Mouse (Mus musculus) myocyte (in vitro differentiated cells): ENCODE measurements around the gene Ttc21a. TPM values are rescaled to one million over a fixed set of nuclear protein-coding genes. Genes with fewer than 3 reads are reported as not detected.
A peak's percentile ranks its signal among the peaks of the same experiment; 100 is the strongest.

Source experiments
- H3K27me3 ChIP-seq: one replicate; pipeline ENCODE4 v1.6.1; 2011; ENCODE audit not compliant: control insufficient read depth, insufficient read depth, insufficient read length
- H3K36me3 ChIP-seq: one replicate; pipeline ENCODE4 v1.6.1; 2011; ENCODE audit not compliant: control insufficient read depth, insufficient read depth
- H3K4me2 ChIP-seq: one replicate; pipeline ENCODE4 v1.6.1; 2011; ENCODE audit warnings: low read depth, control low read depth
- H3K4me3 ChIP-seq: one replicate; pipeline ENCODE4 v1.5.1; 2011; ENCODE audit warnings: mild to moderate bottlenecking, control low read depth, moderate library complexity
- H3K79me2 ChIP-seq: one replicate; pipeline ENCODE4 v1.6.1; 2011; ENCODE audit not compliant: control insufficient read depth, insufficient read depth
- H3ac ChIP-seq: one replicate; pipeline ENCODE4 v1.6.1; 2011; ENCODE audit not compliant: control insufficient read depth, insufficient read length
- CEBPB ChIP-seq: IDR thresholded peaks from 2 replicates; pipeline ENCODE4 v1.6.1; 2011; ENCODE audit warnings: mild to moderate bottlenecking, moderate library complexity; ENCODE audit not compliant: poor library complexity, insufficient read depth, severe bottlenecking
- E2F4 ChIP-seq: IDR thresholded peaks from one replicate; pipeline ENCODE4 v1.6.1; 2011; ENCODE audit warnings: mild to moderate bottlenecking, control low read depth, moderate library complexity; ENCODE audit not compliant: insufficient read depth
- MAX ChIP-seq: IDR thresholded peaks from one replicate; pipeline ENCODE4 v1.6.1; 2011; ENCODE audit warnings: low read depth, mild to moderate bottlenecking, control low read depth
- MYOD1 ChIP-seq, 3 experiments: IDR thresholded peaks; one replicate each; pipeline ENCODE4 v1.6.1; 2011; ENCODE audit warnings: control low read depth in 2 of 3, low read depth in 2 of 3, mild to moderate bottlenecking in 2 of 3, moderate library complexity in 1 of 3; ENCODE audit not compliant: insufficient read length in 2 of 3, control insufficient read depth in 1 of 3
- MYOG ChIP-seq, 3 experiments: IDR thresholded peaks; one replicate each; pipeline ENCODE4 v1.6.1; 2011; ENCODE audit warnings: control low read depth in 2 of 3, low read depth in 2 of 3, mild to moderate bottlenecking in 2 of 3; ENCODE audit not compliant: insufficient read length in 2 of 3, control insufficient read depth in 1 of 3, insufficient read depth in 1 of 3
- POLR2A ChIP-seq: IDR thresholded peaks from one replicate; pipeline ENCODE4 v1.6.1; 2011; ENCODE audit warnings: low read depth, mild to moderate bottlenecking, control low read depth, moderate library complexity; ENCODE audit not compliant: insufficient read length
- POLR2AphosphoS2 ChIP-seq: IDR thresholded peaks from one replicate; pipeline ENCODE4 v1.6.1; 2011; ENCODE audit warnings: low read depth, control low read depth; ENCODE audit not compliant: insufficient read length
- REST ChIP-seq: IDR thresholded peaks from one replicate; pipeline ENCODE4 v1.6.1; 2011; ENCODE audit warnings: mild to moderate bottlenecking, control low read depth, moderate library complexity; ENCODE audit not compliant: insufficient read depth, insufficient read length
- SRF ChIP-seq: IDR thresholded peaks from one replicate; pipeline ENCODE4 v1.6.1; 2011; ENCODE audit warnings: low read depth; ENCODE audit not compliant: control insufficient read depth, insufficient read length
- TCF12 ChIP-seq: IDR thresholded peaks from one replicate; pipeline ENCODE4 v1.6.1; 2011; ENCODE audit warnings: mild to moderate bottlenecking, control low read depth; ENCODE audit not compliant: poor library complexity, insufficient read depth, severe bottlenecking
- TCF3 ChIP-seq: IDR thresholded peaks from one replicate; pipeline ENCODE4 v1.6.1; 2011; ENCODE audit warnings: low read depth, control low read depth; ENCODE audit not compliant: insufficient read length
- USF1 ChIP-seq: IDR thresholded peaks from one replicate; pipeline ENCODE4 v1.6.1; 2011; ENCODE audit warnings: low read depth, mild to moderate bottlenecking, control low read depth, moderate library complexity
- polyA plus RNA-seq: library from polyadenylated mRNA; unstranded; fragments of >200 nt; fragmentation: generic; extraction: Trizol; gene quantifications from one replicate; pipeline ENCODE4 v1.2.1, GENCODE M21; 2012; ENCODE audit warnings: missing spikeins

Gene Ttc21a
- polyA plus RNA-seq, 1 experiment, result 0.05 TPM

- H3K36me3 ChIP-seq, result peaks cover under 1% of the 10 kb centered on the region
- TF ChIP-seq E2F4 (no peak), POLR2AphosphoS2 (no peak), POLR2A (no peak), TCF3 (no peak), REST (no peak), MYOD1 (IDR thresholded peaks at IDR 0.05; ENCODE audit: control insufficient read depth in 1 of 3, insufficient read length in 2 of 3, low read depth in 2 of 3) (no peak), USF1 (no peak), TCF12 (no peak)
- peak overlapping the region; percentile 3 for H3ac ChIP-seq
- H3K27me3 ChIP-seq, result no peaks in the 10 kb centered on the region
- peak overlapping the region; percentile 100 for H3K4me2 ChIP-seq
- peaks cover 39% of the 10 kb centered on the region for H3K79me2 ChIP-seq
- H3K4me3 ChIP-seq, result peak overlapping the region; percentile 54
These were observed 43.4 kb downstream of the Ttc21a start for GRCm38 (mm10) chr9:119980770-119981182.

DNA sequence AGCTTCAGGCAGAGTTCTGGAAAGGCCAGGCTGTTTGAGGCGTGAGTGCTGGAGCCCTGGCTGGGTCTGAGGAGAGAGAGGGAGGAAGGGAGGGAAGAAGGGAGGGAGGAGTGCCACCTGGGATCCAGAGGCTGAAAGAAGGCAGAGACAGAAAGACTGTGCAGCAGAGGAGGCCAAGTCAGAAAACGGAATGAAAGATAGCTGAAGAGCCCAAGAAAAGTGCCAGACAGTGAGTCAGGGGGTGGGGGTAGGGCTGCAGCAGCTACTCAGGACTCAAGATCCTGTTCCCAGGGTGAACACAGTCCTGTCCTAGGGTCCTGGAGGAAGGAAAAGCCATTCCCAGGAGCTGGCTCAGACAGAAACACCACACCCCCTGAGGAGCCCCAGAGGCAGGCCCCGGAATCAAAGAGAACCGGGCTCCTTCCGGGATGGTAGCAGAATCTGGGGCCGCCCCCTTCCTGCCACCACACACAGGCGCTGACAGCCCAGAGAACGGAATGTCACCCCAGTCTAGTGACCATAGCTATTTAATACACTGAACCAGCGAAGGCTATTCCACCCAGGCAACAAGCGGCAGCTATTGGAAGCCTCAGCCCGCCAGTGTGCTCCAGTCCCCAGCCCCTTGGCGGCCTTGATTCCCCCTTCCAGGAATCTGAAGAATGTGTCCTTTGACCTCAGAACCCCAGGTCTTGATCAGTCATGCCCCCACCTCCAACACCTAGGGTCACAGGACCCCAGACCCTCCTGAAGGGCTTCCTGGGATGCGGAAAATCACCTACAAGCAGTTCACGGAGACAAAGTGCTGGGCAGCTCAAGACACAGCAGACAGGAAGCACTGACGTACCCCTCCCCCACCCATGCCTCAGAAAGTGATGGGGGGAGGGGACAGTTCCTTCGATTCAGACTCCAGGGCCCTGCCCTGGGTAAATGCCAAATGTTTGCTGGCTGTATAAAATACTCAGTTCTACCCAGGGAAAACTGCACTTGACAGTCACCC, 44.1 kb downstream of the Ttc21a start:
- H3K27me3 ChIP-seq, result no peaks in the 10 kb centered on the region
- H3K36me3 ChIP-seq, result no peaks in the 10 kb centered on the region
- H3ac ChIP-seq, result peak overlapping the region; percentile 3
- peaks cover 39% of the 10 kb centered on the region for H3K79me2 ChIP-seq
- peak overlapping the region; percentile 100 for H3K4me2 ChIP-seq
- peak overlapping the region; percentile 54 for H3K4me3 ChIP-seq
- TF ChIP-seq MYOD1 (IDR thresholded peaks at IDR 0.05; ENCODE audit: control insufficient read depth in 1 of 3, insufficient read length in 2 of 3, low read depth in 2 of 3) (no peak), MYOG (IDR thresholded peaks at IDR 0.05; ENCODE audit: control insufficient read depth in 1 of 3, insufficient read depth in 1 of 3, insufficient read length in 2 of 3, low read depth in 2 of 3) (no peak), TCF12 (no peak), REST (no peak), POLR2A (no peak), E2F4 (no peak), SRF (no peak), USF1 (no peak), MAX (no peak), POLR2AphosphoS2 (no peak), CEBPB (no peak), TCF3 (no peak)

GRCm38 (mm10) chr9:119982241-119982811, 44.9 kb downstream of the Ttc21a start:
- Histone ChIP-seq H3K79me2 (peaks cover 33% of the 10 kb centered on the region), H3K27me3 (no peaks in the 10 kb centered on the region), H3K4me3 (peak overlapping the region; percentile 54), H3K4me2 (peak overlapping the region; percentile 100), H3ac (peak overlapping the region; percentile 57), H3K36me3 (no peaks in the 10 kb centered on the region)
- TF ChIP-seq CEBPB, result no peak
- no peak for TF ChIP-seq SRF
- no peak for TF ChIP-seq POLR2AphosphoS2
- TF ChIP-seq REST, result no peak
- no peak for TF ChIP-seq USF1
- TF ChIP-seq TCF12, result no peak
- no peak for TF ChIP-seq MYOD1 (IDR thresholded peaks at IDR 0.05; ENCODE audit: control insufficient read depth in 1 of 3, insufficient read length in 2 of 3, low read depth in 2 of 3)
- no peak for TF ChIP-seq POLR2A
- TF ChIP-seq TCF3, result no peak
- TF ChIP-seq MAX, result no peak
- TF ChIP-seq E2F4, result no peak
- no peak for TF ChIP-seq MYOG (IDR thresholded peaks at IDR 0.05; ENCODE audit: control insufficient read depth in 1 of 3, insufficient read depth in 1 of 3, insufficient read length in 2 of 3, low read depth in 2 of 3)

- Histone ChIP-seq H3ac (peak overlapping the region; percentile 57), H3K27me3 (no peaks in the 10 kb centered on the region), H3K4me3 (peak overlapping the region; percentile 54), H3K79me2 (peaks cover 29% of the 10 kb centered on the region), H3K4me2 (peak overlapping the region; percentile 100), H3K36me3 (no peaks in the 10 kb centered on the region)
- TF ChIP-seq TCF3 (peak; percentile 34), REST (no peak), MYOD1 (IDR thresholded peaks at IDR 0.05; ENCODE audit: control insufficient read depth in 1 of 3, insufficient read length in 2 of 3, low read depth in 2 of 3) (peak in 2 of 3 experiments; percentile 86 to 98), MYOG (IDR thresholded peaks at IDR 0.05; ENCODE audit: control insufficient read depth in 1 of 3, insufficient read depth in 1 of 3, insufficient read length in 2 of 3, low read depth in 2 of 3) (peak in 2 of 3 experiments; percentile 1 to 75), TCF12 (no peak), CEBPB (no peak), E2F4 (no peak), POLR2AphosphoS2 (no peak), USF1 (no peak), MAX (no peak), POLR2A (no peak), SRF (no peak)
These were observed 45.6 kb downstream of the Ttc21a start for GRCm38 (mm10) chr9:119982956-119983551.
